Mouse (Mus musculus) midbrain, embryonic 15.5 days (tissue): ENCODE results near the gene E330034G19Rik. TPM values are rescaled to one million over a fixed set of nuclear protein-coding genes. Genes with fewer than 3 reads are reported as not detected.

Source experiments
- polyA plus RNA-seq: library from polyadenylated mRNA; unstranded; fragments of >200 nt; fragmentation: Nextera tagmentation; extraction: Ambion mirVana; gene quantifications from 2 replicates; pipeline ENCODE4 v1.2.1, GENCODE M21; 2015

The E330034G19Rik gene
- polyA plus RNA-seq, 1 experiment from 2014 or later: not detected

Other genes with a start within 250 kb of the E330034G19Rik start
- gene Dlg5, start 47.3 kb upstream of the E330034G19Rik start, polyA plus RNA-seq: 21.9 and 22.9 TPM in 2 replicates
- 20.1 and 23.5 TPM in 2 replicates for gene Polr3a, start 193.8 kb downstream of the E330034G19Rik start, polyA plus RNA-seq
- gene Rps24, start 193.9 kb downstream of the E330034G19Rik start, polyA plus RNA-seq: 469 and 502 TPM in 2 replicates